Mouse (Mus musculus) MN1 (cell line): ENCODE data around the gene Rhbdd1.

Experiments
- DNase-seq: peaks from one replicate; pipeline ENCODE4 v3.0.0-alpha.2; 2016; ENCODE audit warnings: low spot score

Gene Rhbdd1

DNA sequence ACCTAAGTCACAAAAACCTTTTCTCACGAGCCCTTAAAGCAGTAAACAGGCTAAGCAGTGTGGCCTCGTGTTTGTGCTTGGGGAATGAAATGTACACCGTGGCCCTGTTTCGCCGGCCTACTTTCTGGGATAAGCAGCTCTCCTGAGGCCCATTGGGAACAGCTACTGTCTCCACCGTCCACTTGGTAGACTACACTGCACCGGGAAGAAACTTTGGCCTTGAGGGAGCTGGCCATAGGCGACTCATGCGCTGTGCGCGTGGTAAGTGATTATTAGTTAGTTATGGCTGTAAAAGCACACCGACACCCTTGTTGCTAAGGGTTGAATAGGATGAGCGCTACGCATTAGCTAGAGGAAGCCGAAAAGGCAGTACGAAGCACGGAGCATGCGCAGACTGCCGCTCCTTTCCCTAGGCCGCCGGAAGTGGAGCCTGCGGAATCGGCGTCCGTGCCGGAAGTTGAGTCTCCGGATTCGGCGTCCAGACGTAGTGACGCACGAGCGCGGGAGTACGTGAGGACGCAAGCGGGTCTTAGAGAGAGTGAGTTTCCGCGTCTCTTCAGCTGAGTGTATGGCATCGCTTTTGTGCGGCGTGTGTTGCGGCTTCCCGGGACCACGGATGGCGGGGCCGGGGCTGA is at the start of gene Rhbdd1:
Gene Rhbdd1 (plus strand): TSS at position 342 of the 635 bp plus-strand sequence.
- DNase-seq = peak; percentile 99

DNA sequence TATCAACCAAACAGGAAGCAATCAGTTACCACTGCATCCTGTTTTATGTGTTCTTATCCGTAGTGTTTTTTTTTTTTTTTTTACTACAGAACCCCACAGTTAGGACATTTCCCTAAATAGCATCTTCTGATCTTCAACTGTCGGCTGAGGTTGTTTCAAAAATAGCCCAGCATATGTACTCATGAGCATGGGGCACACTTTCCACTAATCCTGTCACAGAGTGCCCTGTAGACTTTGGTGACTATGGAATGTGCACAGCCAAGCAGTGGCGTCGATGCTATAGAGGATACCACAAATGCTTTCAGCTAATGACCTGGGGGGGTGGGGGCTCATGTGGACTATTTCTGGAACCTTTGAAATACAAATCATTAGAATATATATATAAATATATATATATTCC is 48.7 kb upstream of the Rhbdd1 start:
- DNase-seq = no peak

DNA sequence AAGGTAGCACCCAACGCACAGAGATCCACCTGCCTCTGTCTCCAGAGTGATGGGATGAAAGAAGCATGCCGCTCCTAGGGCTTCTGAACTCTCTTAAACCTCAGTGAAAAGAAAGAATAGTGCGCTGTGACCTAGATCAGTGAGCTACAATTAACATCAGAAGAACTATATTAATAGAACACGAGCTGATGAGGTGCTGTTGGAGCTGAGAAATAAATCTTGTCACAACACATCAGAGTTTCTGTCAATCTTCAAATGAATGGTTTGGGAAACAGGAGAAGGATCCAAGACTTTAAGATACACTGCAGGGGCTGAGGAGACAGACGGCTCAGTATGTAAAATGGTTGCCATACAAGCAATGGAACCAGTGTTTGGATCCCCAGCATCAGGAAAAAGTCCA is 44.0 kb upstream of the Rhbdd1 start:
- no peak for DNase-seq

DNA sequence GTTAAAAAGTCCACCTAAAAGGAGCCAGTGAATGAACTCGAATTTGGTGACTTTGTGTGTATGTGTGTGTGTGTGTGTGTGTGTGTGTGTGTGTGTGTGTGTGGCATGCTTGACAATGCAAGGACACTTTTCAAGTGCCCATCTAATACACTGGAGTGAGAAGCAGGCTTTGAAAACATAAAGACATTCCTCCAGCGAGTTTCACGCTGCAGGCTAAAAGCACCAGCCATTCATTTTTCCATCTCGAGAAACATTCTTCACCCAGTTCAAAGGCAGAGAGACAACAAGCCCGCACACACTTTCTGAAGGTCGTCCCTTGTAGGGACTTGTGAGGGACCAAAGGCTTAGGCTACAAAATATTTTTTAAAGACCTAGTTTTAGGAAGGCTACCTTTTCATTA is 42.7 kb upstream of the Rhbdd1 start:
- DNase-seq = no peak

DNA sequence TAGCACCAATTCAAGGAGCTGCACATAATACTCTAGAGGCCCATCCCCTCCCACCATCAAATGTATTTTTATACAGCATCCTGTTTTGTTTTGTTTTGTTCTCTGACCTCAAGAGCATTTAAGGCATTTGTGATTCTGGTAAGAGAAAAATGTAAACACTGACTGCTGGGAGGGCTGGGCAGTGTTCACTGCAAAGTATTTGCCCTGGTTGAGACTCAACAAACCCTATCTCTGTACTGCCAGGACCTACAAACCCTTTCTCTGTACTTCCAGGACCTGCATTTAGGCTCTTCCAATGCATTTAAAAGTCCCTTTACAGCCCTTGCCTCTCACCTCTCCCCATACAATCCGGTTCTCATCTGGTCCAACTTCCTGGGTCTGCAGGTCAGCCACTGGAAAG is 41.9 kb upstream of the Rhbdd1 start:
- no peak for DNase-seq

DNA sequence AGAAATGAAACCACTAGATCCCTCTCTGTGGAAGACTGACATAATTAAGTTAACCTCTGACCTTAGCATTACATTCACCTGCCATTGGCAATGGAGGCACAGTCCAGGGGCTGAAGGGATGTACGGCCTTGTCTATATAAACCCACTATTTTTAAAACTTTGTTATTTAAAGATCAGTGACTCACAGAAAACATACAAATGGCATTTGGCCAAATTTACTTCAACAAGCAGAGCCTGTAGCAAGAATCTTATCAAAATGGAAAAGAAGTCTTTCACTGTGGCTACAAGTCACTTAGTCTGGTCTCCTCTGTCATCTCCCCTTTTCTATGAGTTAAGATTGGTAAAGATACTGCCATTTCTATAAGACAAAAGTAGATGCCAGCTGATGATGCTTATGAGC is 36.5 kb upstream of the Rhbdd1 start:
- DNase-seq = no peak

DNA sequence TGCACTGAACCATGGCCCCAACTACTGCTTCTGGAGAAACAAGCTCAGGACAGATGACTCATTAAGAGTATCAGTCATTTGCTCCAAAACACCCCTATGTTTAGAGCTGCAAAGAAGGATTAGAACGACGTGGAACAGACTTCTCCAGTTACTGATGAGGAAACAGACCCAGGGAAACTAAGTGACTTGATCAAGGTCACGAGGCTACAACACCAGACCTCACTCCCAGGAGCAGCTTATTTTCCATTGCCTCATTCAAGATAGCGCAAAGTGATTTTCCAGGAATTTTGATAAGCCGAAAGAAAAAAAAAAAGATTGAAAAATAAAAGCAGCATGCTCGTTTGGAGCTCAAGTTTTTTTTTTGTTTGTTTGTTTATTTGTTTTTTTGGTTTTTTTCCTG is 34.4 kb upstream of the Rhbdd1 start:
- no peak for DNase-seq

DNA sequence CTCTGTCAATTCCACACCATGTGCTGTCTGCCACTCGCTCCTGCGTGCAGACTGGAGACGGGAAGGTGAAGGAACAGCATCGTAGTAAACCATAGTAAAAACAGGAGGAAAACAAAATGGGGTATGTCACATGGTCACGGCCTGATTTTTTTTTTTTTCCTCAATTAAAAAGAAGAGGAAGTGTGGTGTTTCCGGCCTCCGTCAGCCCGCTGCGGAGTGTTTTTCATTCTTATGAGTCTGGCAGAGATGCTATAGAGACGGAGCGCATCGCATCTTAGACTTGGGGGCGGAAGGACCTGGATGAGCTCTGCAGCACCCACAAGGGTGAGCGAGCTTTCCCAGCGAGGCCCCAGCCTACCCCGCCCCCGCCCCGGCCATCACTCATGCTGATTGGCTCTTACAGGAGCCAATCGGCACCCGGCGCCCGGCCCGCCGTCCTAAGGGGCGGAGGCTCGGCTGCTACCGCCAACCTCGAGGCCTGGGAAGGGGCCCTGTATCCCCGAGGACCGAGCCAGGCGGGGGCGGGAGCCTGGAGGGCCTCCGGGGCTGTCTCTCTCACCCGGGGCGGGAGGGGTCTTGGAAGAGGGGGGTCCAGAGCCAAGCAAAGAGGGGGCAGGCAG is 33.1 kb upstream of the Rhbdd1 start:
- peak; percentile 93 for DNase-seq

DNA sequence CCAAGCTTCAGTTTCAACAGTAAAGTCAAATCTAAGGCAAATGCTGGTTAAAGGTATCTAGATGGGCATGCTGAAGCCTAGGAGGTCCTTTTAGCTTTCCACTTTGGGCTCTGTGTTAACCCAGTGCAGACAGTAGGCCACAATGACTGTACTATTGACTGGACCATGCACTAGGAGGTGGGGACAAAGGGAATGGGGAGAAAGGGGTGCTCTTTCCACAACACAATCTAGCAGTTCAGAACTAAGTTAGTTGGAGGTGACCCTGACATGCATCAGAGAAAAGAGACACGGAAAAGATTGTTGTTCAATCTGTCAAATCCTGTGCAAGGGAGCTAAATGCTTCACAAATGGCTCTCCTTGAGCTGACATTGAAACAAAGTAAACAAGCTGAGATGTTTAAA is 32.4 kb upstream of the Rhbdd1 start:
- no peak for DNase-seq

DNA sequence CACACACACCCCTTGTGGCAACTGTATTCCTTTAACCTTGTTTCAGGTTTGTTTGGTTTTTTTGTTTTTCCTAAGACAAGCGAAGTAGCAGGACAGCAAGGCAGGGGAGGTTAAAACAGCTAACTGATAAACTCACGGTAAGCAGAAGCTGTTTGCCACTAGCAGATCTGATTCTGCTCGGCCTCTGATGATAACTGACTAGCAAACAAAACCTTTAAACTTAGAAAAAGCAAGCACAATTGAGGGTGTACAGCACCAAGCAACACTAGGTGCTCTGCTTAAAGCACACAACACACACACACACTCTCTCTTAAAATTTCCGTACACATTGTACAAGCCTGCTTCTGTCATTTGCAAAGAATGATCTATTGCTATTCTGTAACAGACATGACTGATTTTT is 31.8 kb upstream of the Rhbdd1 start:
- no peak for DNase-seq

DNA sequence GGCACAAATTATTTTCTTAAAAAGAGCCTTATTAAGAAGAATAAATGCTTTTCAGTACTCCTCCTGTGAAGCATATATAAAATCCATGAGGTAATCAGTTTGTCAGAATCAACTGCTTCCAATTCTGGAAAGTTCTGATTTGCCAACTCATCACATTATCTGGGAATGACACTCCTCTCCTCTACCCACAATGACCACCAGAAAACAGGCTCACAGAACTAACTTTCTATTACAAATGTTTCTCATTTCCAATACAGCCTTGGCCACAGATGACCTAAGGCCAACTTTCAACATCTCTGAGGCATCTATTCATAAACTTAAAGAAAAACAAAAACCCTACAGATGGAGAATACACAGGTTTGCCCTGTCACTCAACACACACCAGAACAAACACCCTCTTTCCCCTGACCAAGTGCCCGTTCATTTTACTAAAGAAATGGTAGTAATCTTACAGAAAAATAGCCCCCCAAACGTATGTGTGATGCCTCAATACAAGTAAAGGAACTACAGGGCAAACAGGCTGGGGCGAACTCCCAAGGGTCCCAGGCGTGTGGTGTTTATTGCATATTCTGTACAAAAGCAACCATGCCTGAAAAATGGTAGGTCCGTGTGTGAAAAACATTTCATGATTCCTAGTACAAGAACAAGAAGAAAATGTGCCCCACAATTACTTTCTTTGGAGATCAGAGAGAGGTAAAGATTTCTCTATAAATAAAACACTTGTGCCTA is 30.6 kb upstream of the Rhbdd1 start:
- no peak for DNase-seq

DNA sequence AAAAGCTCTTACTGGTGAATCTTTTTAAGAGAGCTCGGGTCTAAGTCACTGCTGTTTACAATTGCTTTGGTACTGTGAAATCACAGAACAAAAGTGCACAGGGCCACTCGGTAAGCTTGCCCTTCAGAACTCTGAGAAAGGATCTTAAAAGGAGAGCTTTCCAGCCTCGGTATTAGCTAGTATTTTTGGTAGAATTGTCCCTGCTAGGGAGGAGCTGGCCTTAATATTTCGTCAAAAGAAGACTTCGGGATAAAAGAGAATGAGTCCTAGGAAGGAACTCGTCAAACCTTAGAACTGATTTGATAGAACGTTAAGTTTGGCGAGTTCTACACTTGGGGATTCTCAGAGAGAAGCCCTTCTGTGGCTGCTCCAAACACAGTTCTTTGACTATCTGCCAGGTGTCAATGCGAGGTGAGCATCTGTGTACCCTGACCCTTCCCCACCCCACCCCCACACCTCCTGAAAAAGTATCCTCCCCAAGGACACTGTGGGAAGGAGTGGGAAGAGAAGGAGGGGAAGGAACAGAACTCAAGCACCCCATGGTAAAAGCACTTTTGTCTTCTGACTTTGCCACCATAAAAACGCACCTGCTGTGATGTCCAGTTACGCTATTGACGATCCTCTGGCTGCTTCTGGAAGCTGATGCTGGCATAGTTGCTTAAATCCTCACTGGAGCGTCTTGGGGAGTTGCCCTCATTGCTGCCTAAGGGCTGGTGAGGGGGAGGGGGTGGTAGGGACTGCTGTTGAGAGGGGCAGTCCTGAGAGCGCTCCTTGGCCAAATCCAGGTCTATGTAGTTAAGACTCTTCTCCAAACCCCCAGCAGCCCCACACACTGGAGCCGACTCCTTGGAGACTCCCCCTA is 29.8 kb upstream of the Rhbdd1 start:
- no peak for DNase-seq

DNA sequence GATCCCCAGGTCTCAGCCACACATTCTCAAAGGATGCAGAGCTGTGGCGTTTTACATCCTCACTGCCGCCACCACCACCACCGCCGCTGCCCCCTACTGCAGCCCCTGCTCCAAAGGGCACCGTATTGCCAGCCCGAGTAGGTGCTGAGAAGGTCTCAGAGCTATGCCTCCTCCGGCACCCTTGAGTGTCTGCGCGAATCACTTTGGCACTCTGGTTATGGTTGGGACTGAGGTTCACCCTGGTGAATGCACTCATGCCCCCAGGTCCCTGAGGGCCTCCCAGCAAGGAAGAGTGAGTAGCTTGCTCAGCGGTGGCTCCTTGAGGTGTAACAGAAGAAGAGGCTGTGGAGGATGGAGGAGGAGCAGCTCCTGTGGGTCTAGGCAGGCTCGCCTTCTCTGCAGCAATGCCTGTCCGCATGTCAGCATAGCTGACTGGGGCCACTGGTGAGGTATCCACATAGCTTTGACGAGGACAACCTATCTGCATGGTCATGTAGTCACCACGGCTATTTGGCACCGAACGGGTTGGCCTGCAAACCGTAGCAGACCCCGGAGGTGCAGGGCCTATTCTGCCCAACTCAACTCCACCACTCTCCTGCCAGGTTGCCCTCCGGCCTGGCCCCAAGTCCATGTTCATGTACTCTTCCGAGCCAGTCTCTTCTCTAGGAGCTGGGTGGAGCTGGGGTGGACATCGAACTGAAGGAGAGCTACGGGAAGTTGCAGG is 29.0 kb upstream of the Rhbdd1 start:
- DNase-seq = no peak

DNA sequence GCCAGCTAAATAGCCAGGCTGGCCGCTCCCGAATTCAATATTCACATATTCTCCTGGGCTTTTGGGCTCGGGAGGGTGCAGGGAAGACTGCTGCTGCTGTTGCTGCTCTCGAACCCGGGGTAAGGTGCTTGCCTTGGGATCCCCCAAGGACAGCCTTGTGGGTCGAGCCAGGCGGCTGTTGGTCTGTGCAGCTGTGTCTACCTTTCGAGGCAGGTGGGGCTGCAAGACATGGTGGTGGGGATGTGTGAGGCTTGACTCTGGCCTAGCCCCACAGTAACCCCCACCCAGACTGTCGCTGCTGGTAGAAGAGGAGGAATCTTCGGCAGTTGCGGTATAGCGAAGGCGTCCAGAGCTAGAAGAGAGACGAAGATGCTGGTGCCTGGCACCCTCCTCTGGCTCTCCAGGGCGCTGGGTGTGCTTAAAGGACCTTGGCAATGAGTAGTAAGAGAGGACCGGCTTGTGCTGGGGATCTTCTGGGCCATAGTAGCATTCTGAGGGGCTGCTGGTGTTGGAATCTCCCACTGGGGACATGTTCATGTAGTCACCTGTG is 28.4 kb upstream of the Rhbdd1 start:
- DNase-seq = no peak

DNA sequence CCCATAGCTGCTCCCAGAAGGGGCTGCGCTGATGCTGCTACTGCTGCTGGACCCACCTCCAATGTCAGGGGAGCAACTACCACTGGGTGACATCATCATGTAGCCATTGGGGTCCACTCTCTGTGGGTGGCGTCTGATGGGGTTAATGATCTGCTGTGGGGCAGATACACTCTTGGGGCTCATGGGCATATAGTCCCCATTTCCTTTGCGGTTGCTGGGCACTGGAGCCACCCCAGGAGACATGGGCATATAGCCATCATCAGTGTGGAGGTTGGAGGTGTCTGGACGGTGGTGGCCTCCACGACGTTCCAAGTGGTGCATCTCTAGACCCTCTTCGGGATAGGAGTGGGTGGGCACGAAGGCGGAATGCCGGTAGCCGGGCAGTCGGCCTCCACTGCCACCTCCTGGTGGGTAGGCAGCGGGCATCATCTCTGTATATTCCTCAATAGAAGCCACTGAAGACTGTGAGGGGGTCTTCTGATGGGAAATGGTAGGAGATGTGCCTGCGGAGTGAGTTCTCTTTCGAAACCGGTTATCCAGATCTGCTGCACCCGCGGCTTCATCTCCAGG is 27.7 kb upstream of the Rhbdd1 start:
- DNase-seq = no peak

DNA sequence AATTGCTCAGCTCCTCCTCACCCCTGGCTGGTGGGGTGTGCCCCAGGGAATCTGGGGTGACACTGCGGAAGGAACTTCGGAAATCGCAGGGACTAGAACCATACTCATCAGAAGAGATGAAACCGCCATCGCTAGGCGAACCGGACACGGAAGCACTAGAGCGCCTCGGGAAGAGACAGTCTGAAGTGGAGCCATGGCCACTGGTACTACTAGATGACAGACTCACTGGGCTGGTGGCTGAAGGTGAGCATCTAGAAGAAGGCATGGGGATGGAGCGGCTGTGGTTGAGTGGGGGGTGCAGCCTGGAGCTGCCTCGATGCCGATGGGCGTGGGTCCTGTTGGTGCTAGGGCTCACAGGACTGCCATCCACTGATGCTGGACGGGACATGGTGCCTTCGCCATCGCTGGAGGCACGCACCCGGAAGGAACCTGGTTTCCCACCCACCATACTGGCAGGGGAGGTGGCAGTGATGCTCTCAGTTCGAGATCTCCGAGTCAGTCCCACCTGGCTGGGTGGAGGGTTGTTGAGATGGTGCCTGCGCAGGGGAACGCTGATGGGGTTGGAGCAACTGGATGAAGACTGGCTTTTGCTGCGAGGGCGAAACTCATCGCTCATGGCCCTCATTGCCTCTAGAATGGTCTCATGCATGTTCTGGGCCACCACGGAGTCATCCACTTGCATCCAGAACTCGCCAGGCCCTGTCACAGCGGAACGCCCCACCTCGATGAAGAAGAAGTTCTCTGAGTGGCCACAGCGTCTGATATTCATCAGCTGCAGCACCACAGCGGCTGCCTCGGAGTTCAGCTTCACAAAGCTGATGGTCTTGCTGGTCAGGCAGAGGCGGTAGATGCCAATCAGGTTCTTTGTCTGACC is 26.9 kb upstream of the Rhbdd1 start:
- no peak for DNase-seq

DNA sequence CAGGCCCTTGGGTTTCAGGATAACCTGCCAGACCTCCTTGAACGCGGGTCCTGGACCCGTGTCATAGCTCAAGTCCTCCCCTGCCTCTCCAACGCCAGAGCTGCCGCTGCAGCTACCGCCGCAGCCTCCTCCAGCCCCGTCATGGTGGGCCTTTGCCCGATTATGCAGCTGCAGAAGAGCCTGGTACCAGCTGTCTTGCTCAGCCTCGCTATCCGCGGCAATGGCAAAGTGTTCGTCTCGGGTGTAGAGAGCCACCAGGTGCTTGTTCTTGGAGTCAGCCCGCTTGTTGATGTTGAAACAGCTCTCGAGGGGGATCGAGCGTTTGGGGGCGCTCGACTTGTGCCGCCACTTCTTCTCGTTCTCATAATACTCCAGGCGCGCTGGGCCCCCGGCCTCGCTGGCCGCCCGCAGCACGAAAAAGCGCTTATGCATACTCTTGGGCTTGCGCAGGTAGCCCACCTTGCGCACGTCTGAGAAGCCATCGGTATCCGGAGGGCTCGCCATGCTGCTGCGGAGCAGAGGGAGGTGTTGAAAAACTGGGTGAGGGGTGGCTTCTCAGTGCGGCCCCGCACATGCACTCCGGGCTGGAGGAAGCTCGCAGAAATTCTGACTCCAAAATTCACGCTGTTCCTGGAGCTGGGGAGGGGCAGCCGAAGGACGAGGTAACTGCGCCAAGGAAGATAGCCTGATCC is 26.1 kb upstream of the Rhbdd1 start:
- DNase-seq = no peak

DNA sequence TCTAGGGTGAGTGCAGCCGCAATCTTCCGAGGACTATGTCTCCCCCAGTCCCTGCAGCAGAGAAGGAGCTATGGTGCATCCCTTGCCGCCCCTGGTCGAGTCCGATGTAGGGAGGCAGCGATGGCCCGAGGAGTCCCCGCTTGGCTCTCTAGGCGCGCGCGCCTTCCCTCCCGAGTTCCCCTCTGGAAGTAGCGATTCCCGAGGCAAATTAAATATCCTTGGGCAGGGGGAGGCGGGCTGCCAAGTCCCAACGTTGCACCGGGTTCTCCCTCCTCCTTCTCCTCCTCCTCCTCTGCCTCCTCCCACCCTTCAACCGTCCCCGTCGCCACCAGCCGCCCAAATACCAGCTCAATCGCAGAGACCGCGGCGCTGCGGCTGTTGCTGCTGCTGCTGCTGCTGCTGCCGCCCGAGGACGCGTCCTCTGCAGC is 25.5 kb upstream of the Rhbdd1 start:
- DNase-seq = peak; percentile 79

DNA sequence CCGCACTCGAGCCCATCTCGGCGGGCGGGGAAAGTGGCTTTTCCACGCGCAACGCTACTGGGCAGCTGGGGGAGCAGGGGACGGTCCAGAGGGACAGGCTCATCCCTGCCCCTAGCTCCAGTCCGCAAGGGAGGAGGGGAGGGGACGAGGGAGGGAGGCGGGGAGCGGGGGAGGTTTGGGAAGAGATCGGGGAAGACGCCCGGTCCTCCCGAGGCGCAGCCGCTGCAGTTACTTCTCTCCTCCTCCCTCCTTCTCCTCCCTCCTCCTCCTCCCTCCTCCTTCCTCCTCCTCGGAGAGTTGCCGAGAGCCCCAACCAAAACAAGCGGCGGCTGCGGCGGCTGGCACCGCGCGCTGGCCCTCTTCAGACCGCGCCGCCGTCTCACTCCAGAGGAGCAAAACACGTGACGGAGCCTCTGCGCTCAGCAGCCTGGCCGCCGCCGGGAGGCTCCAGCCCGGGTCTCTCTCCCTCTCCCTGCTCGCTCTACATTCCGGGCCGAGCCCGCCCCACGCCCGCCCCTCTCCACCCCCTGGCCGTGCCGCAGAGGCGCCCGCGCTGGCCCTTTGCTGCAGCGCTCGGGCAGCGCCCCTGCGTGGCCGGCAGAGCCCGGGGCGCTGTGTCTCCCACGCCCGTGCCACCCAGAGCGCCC is 25.0 kb upstream of the Rhbdd1 start, which contains the start of gene Irs1:
Gene Irs1 (minus strand): TSS at position 266 of the 647 bp plus-strand sequence.
- peak; percentile 88 for DNase-seq
